Mouse (Mus musculus): Measurements from ENCODE around the gene Scube1. TPM values are rescaled to one million over a fixed set of nuclear protein-coding genes. Genes with fewer than 3 reads are reported as not detected.
A peak's percentile ranks its signal among the peaks of the same experiment; 100 is the strongest.

The Scube1 gene
- 11.1 and 14.5 TPM in 2 replicates for polyA plus RNA-seq (2015; fragmentation: Nextera tagmentation; extraction: Ambion mirVana)

DNA sequence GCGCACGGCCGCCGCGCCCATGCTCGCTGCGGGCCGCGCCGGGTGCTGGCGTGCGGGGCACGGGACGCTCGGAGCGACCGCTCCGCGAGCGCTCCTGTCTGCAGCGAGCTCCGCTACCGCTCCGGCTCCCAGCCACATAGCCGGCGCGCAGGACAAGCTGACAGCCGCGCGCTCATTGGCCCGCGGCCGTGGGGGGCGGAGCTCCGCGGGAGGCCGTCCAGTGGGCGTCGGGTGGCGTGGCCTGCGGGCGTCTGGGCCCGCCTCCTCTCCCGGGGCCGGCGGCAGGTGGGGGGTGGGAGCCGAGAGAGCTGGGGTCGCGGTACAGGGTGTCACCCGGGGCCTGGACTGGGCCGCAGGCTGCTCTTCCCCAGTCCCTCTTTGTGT is at the start of gene Scube1:
TSS of gene Scube1 (minus strand) at position 136 of the 384 bp plus-strand sequence.
- peak; percentile 92 for ATAC-seq (ENCODE audit: insufficient number of reproducible peaks, low FRiP score, low TSS enrichment, low read depth)
- WGBS = under 1% methylated on average over 48 of the region's 51 CpGs

DNA sequence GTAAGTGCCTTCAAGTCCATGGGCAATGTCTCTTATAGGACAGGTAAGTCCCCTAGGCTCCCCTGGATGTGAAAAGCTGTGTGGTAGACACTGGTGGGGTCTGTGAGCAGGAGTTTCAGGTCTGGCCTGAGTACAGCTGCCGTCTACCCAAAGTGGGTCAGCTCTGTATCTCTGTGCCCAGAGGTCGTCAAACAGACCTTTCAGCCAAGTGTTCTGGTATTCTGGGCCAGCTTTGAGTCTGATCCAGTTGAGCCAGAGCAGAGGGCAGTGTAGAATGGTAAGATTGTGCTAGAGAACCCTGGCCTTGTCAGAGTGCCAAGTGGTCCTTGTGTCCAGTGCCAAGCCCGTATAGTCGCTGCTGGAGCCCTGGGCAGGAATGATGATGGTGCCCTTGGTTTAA is 48.1 kb upstream of the Scube1 start:
- H3K9ac ChIP-seq = no peak overlapping the region
- no peak for ATAC-seq (ENCODE audit: insufficient number of reproducible peaks, low FRiP score, low TSS enrichment, low read depth)
- peaks cover 12% of the 10 kb centered on the region for H3K27me3 ChIP-seq
- H3K4me2 ChIP-seq (replicated peaks) = no peak overlapping the region
- WGBS = 87% methylated on average over 4 of the region's 4 CpGs
- no peaks in the 10 kb centered on the region for H3K9me3 ChIP-seq (replicated peaks)
- H3K27ac ChIP-seq (replicated peaks) = no peak overlapping the region
- no peaks in the 10 kb centered on the region for H3K36me3 ChIP-seq
- H3K4me3 ChIP-seq (replicated peaks) = no peak overlapping the region
- no peaks in the 10 kb centered on the region for H3K4me1 ChIP-seq

More for the DNA sequence above, at the start of gene Scube1:
- no peak within 1 kb of the TSS for H3K27ac ChIP-seq (replicated peaks)
- peaks cover 25% of the 10 kb centered on the region for H3K4me1 ChIP-seq
- H3K4me2 ChIP-seq (replicated peaks) = peak within 1 kb of the TSS; percentile 99
- H3K36me3 ChIP-seq = no peaks in the 10 kb centered on the region
- H3K4me3 ChIP-seq (replicated peaks) = peak within 1 kb of the TSS; percentile 63
- peaks cover 67% of the 10 kb centered on the region for H3K27me3 ChIP-seq
- H3K9me3 ChIP-seq (replicated peaks) = no peaks in the 10 kb centered on the region
- peak within 1 kb of the TSS; percentile 50 for H3K9ac ChIP-seq

DNA sequence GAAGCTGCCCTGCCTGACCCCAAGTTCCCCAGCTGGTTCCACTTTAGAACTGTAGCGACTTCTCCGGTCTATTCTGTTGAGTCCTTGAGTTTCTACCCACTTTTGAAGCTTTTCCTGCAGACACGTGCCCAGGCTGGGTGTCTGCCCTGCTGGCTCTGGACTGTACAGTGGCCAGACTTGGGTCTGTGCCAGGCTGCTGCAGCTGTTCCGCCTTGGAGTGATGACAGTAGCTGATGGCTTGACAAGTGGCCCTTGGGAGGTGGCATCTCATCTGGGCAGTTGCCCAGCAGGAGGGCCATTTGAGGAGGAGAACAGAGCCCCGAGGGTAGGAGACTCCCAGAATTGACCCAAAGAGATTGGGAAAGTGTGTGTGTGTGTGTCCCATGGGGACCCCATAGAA is 47.6 kb upstream of the Scube1 start:
- no peak overlapping the region for H3K4me2 ChIP-seq (replicated peaks)
- H3K27ac ChIP-seq (replicated peaks) = no peak overlapping the region
- H3K27me3 ChIP-seq = peaks cover 7% of the 10 kb centered on the region; the same call in 1 of the 2 replicates
- H3K9me3 ChIP-seq (replicated peaks) = no peaks in the 10 kb centered on the region
- H3K4me1 ChIP-seq = no peaks in the 10 kb centered on the region
- WGBS = 42% methylated on average over 5 of the region's 5 CpGs
- ATAC-seq (ENCODE audit: insufficient number of reproducible peaks, low FRiP score, low TSS enrichment, low read depth) = no peak
- H3K9ac ChIP-seq = no peak overlapping the region
- H3K4me3 ChIP-seq (replicated peaks) = no peak overlapping the region
- no peaks in the 10 kb centered on the region for H3K36me3 ChIP-seq

DNA sequence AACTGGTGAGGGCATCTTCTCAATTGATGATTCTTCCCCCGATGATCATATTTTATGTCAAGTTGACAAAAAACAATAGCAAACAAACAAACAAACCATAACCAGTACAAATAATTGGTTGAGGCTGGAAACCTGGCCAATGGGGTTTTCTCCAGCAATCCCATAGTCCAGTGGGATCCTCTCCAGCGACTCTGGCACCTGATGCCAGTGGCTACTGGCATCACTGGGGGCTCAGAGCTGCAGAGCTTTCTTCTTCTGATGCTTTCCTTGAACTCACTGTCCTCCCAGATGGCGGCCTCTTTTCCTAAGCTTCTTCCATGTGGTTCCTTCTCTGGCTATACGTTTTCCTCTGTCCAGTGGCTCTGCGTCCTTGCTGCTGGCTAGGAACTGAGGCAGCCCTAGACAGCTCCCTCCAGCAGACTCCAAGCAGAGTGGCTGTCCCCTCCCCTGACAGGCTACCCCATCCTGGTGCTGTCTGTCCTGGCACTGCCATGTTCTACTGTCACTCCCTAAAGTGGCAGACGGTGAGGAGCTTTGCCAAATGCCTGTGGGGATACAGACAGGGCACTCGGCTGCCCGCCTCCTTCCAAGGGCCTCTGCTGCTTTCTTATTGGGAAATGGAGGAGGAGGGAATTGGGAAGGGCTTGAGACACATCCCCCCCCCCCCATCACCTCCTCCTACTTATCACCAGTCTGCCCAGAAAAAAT is 46.7 kb upstream of the Scube1 start:
- ATAC-seq (ENCODE audit: insufficient number of reproducible peaks, low FRiP score, low TSS enrichment, low read depth) = no peak
- Histone ChIP-seq H3K9me3 (replicated peaks) (no peaks in the 10 kb centered on the region), H3K27ac (replicated peaks) (no peak overlapping the region), H3K9ac (no peak overlapping the region), H3K4me3 (replicated peaks) (no peak overlapping the region), H3K4me2 (replicated peaks) (no peak overlapping the region), H3K4me1 (no peaks in the 10 kb centered on the region), H3K36me3 (no peaks in the 10 kb centered on the region), H3K27me3 (peaks cover 4% of the 10 kb centered on the region; the same call in 1 of the 2 replicates)
- WGBS = 68% methylated on average over 8 of the region's 8 CpGs

DNA sequence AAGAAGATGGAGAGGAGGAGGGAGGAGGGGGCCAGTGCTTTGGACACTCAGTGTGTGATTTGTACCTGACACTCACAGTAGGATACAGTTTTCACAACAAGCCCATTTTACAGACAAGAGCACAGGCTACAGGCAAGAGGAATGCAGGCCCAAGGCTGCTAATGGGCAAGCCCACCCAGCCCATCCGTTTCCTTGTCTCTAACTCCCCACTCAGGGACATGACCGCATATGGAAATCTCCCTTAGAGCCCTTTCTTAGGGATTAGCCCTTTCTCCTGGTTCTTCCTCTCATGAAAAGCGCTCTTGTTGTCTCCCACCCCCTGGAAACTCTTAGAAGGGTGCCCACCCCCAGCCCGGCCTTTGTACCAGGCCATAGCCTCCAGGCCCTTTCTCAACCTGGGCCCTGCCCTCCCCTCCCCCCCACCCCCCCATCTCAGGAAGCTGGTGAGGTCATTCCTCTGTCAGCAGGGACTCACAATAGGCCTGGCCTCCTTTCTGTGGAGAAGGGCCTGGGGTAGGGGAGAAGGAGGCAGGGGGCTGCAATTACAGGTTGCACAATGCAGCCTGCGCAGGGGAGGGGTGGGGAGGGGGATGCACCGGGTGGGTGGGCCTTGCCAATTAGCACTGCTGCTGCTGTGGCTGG is 40.7 kb upstream of the Scube1 start:
- Histone ChIP-seq H3K9ac (no peak overlapping the region), H3K27ac (replicated peaks) (no peak overlapping the region), H3K9me3 (replicated peaks) (no peaks in the 10 kb centered on the region), H3K36me3 (no peaks in the 10 kb centered on the region), H3K4me1 (no peaks in the 10 kb centered on the region), H3K4me3 (replicated peaks) (no peak overlapping the region), H3K4me2 (replicated peaks) (no peak overlapping the region), H3K27me3 (0 out of 2 replicates have a peak, but pooled peaks cover 4% of the 10 kb centered on the region)
- 19% methylated on average over 6 of the region's 6 CpGs for WGBS
- ATAC-seq (ENCODE audit: insufficient number of reproducible peaks, low FRiP score, low TSS enrichment, low read depth) = no peak

DNA sequence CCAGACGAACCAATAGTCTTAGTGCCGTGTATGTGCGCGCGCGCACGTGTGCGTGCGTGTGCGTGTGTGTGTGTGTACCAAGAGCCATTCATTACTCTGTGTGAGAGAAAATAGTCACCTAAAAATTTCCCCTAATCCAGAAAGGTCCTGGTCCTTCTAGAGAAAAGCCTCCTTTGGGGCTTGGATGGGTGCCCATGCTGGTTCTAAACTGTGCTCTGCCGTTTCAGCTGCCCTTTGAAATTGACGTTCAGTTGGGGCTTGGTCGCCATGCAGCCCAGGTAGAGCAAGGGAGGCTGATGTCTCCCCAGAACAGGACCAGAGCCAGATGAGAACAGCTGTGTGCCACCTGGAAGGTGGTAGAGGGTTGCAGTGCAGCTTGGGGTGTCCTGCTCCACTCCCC is 36.7 kb upstream of the Scube1 start:
- no peak overlapping the region for H3K4me2 ChIP-seq (replicated peaks)
- no peak for ATAC-seq (ENCODE audit: insufficient number of reproducible peaks, low FRiP score, low TSS enrichment, low read depth)
- H3K9me3 ChIP-seq (replicated peaks) = no peaks in the 10 kb centered on the region
- no peak overlapping the region for H3K9ac ChIP-seq
- H3K27ac ChIP-seq (replicated peaks) = no peak overlapping the region
- no peaks in the 10 kb centered on the region for H3K27me3 ChIP-seq
- H3K4me3 ChIP-seq (replicated peaks) = no peak overlapping the region
- no peaks in the 10 kb centered on the region for H3K36me3 ChIP-seq
- H3K4me1 ChIP-seq = no peaks in the 10 kb centered on the region
- 84% methylated on average over 13 of the region's 13 CpGs for WGBS

DNA sequence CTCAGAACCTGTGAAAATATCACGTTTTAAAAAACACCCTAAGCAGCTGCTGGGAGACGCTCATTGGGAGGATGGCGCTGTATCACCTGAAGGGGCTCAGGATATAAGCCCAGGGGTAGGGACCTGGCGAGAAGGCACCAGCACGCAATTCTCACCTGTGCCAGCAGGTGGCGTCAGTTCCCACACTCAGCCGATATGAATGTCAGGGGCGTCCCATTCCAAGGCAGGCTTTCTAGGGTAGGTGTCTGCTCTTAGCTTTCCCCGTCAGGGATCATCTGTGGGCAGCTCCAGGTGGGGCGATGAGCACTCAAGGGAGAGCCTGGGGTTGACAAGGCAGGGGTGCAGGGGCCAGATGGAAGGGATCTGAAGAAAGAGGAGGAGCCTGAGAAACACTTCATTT is 35.9 kb upstream of the Scube1 start:
- no peak overlapping the region for H3K9ac ChIP-seq
- H3K4me1 ChIP-seq = no peaks in the 10 kb centered on the region
- no peaks in the 10 kb centered on the region for H3K27me3 ChIP-seq
- H3K27ac ChIP-seq (replicated peaks) = no peak overlapping the region
- 2% methylated on average over 10 of the region's 10 CpGs for WGBS
- no peaks in the 10 kb centered on the region for H3K36me3 ChIP-seq
- no peak overlapping the region for H3K4me3 ChIP-seq (replicated peaks)
- no peak overlapping the region for H3K4me2 ChIP-seq (replicated peaks)
- no peak for ATAC-seq (ENCODE audit: insufficient number of reproducible peaks, low FRiP score, low TSS enrichment, low read depth)
- H3K9me3 ChIP-seq (replicated peaks) = no peaks in the 10 kb centered on the region

DNA sequence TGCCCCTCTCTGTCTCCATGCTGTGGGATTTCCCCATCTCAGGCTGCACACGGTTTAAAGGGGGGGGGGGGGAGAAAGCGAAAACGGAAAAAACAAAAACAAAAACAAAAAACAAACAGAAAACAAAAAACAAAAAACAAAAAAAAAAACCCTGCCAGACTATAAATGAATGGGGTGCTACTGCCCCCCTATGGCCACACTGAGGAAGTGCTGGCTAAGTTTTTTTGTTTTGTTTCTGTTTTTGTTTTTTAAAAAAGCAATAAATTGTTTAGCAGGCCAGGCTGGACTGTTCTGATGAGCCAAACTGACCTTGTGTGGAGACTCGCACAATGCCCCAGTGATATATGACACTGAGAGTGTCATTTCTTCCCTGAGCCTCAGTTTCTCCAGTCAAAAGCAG is 34.1 kb upstream of the Scube1 start:
- H3K27ac ChIP-seq (replicated peaks) = no peak overlapping the region
- ATAC-seq (ENCODE audit: insufficient number of reproducible peaks, low FRiP score, low TSS enrichment, low read depth) = no peak
- H3K27me3 ChIP-seq = no peaks in the 10 kb centered on the region
- H3K4me2 ChIP-seq (replicated peaks) = no peak overlapping the region
- no peaks in the 10 kb centered on the region for H3K9me3 ChIP-seq (replicated peaks)
- H3K36me3 ChIP-seq = no peaks in the 10 kb centered on the region
- H3K9ac ChIP-seq = no peak overlapping the region
- no peaks in the 10 kb centered on the region for H3K4me1 ChIP-seq
- 12% methylated on average over 4 of the region's 4 CpGs for WGBS
- no peak overlapping the region for H3K4me3 ChIP-seq (replicated peaks)

DNA sequence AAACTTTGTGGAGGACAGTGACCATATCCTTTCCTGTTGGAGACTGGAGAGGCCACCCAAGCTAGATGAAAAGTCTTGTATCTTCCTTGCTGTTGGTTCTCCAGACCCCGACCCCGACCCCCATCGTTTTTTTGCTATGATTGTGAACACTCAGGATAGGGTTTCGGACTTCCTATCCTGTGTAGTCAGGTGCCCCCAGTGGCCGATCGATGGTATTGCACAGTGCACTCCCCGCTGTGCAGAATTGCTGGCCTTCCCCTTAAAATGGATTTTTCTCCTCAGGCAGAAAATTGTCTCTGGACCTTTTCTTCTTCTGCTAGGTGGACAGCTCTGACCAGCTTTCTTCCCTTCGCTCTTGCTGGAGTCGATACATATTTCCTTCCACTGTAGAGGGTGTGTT is 31.9 kb upstream of the Scube1 start:
- no peak for ATAC-seq (ENCODE audit: insufficient number of reproducible peaks, low FRiP score, low TSS enrichment, low read depth)
- H3K27me3 ChIP-seq = no peaks in the 10 kb centered on the region
- 19% methylated on average over 9 of the region's 9 CpGs for WGBS
- no peaks in the 10 kb centered on the region for H3K36me3 ChIP-seq
- H3K4me1 ChIP-seq = no peaks in the 10 kb centered on the region
- H3K9ac ChIP-seq = no peak overlapping the region
- no peak overlapping the region for H3K27ac ChIP-seq (replicated peaks)
- no peaks in the 10 kb centered on the region for H3K9me3 ChIP-seq (replicated peaks)
- no peak overlapping the region for H3K4me2 ChIP-seq (replicated peaks)
- H3K4me3 ChIP-seq (replicated peaks) = no peak overlapping the region

DNA sequence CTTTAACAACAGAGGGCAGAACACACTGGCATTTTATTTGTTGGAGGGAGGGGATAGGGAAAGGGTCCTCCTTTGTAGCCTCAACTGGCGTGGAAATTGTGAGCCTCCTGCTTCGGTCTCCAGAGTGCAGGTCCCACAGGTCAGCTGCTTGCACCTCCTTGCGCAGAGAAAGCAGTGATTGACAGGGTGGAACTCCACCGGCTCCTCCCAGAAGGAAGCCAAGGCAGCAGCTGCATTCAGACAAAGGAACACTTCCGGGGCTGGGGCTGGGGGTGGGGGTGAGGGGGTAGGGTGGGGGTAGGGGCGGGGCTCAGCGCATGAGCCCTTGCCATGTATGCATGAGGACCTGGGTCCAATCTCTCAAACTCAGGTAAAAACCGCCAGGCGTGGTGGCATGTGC is 24.6 kb upstream of the Scube1 start:
- Histone ChIP-seq H3K9ac (no peak overlapping the region), H3K36me3 (no peaks in the 10 kb centered on the region), H3K9me3 (replicated peaks) (no peaks in the 10 kb centered on the region), H3K27me3 (no peaks in the 10 kb centered on the region), H3K4me1 (peaks cover 7% of the 10 kb centered on the region; the same call in 1 of the 2 replicates), H3K27ac (replicated peaks) (no peak overlapping the region), H3K4me2 (replicated peaks) (no peak overlapping the region), H3K4me3 (replicated peaks) (no peak overlapping the region)
- no peak for ATAC-seq (ENCODE audit: insufficient number of reproducible peaks, low FRiP score, low TSS enrichment, low read depth)
- WGBS = 62% methylated on average over 9 of the region's 9 CpGs

DNA sequence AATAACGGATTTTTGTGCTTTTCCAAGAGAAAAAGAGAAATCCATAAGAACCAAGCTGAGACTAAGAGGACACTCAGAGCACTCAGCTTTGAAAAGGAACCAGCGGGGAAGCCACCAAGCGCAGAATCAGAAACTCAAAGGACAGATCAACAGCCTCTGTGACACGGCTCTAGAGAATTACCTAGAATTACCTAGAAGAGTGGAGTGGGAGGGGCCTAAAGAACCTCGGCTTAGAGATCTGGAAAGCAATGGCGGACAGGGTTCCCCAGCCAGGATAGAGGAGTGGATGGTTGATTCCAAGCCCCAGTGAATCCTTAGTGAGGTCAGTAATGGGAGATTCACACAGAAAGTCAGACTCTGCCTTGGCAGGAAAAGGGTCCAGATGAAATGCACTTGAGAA is 24.2 kb upstream of the Scube1 start:
- 73% methylated on average over 6 of the region's 6 CpGs for WGBS
- no peak for ATAC-seq (ENCODE audit: insufficient number of reproducible peaks, low FRiP score, low TSS enrichment, low read depth)

More for the DNA sequence above, 24.2 kb upstream of the Scube1 start:
- Histone ChIP-seq H3K27ac (replicated peaks) (no peak overlapping the region), H3K4me2 (replicated peaks) (no peak overlapping the region), H3K4me1 (peaks cover 7% of the 10 kb centered on the region; the same call in 1 of the 2 replicates), H3K9me3 (replicated peaks) (no peaks in the 10 kb centered on the region), H3K36me3 (no peaks in the 10 kb centered on the region), H3K27me3 (no peaks in the 10 kb centered on the region), H3K4me3 (replicated peaks) (no peak overlapping the region), H3K9ac (no peak overlapping the region)

Measured in embryonic facial prominence, embryonic 15.5 days (tissue).